Mouse (Mus musculus): ENCODE data around the gene Fyttd1.

Fyttd1 gene

GRCm38 (mm10) chr16:32942694-32943093 is 65.4 kb downstream of the Fyttd1 start:
- no peak for DNase-seq (ENCODE audit: low spot score)

- no peak for DNase-seq (ENCODE audit: low spot score)
Observed at GRCm38 (mm10) chr16:32945379-32945778, 68.1 kb downstream of the Fyttd1 start.

- no peak for DNase-seq (ENCODE audit: low spot score)
Observed at GRCm38 (mm10) chr16:32948016-32948415, 70.7 kb downstream of the Fyttd1 start.

DNA sequence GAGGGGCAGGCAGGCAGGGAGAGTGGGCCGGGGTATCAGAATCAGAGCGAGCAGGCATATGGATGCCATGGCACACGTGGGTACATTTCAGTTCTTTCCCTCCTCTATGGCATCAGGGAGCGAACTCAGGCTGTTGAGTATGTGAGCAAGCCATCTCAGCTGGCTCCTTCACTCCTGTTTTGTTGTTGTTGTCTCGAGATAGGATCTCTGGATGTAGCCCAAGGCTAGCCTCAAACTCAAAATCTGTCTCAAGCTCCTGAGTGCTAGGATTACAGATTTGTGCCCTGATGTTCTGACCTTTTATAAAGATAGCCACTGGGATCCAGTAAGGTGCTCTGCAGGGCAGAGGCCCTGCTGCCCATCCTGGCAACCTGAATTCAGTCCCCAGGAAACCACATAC is 71.4 kb downstream of the Fyttd1 start:
- DNase-seq (ENCODE audit: low spot score): no peak

DNA sequence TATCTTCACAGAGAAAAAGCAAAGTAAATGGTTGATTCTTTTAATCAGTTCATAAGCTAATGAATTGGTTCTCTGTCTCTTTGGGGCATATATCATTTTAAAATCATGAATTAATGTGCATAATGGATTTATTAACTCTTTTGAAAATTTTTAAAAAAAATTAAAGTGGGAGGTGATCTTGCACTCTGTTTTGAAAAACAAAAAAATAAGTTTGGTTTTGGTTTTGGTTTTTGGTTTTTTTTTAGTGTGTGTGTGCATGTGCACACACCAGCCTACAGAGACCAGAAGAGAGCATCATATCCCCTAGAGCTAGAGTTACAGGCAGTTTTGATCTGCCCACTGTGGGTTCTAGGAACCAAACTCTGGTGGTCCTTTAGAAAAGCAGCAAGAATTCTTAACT is 72.0 kb downstream of the Fyttd1 start:
- no peak for DNase-seq (ENCODE audit: low spot score)

- no peak for DNase-seq (ENCODE audit: low spot score)
Observed at GRCm38 (mm10) chr16:32951074-32951473, 73.8 kb downstream of the Fyttd1 start.

DNA sequence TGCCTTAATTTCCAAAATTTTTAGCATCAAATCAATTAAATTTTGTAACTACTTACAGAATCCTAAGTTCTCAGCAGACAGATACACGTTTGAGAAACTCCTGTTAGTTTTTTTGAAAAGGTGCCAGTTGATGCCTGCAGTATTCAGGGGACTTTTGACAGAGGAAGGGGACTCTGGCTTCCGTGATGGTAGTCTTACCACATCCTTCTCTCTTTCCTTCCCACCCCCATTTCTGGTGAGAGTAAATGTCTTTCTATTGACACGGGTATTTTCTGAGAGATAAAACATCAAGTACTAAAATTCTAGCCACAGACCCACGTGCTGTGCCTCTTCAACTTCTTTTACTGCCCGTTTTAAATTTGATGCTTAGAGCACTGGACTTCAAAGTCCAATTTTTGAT is 76.5 kb downstream of the Fyttd1 start:
- DNase-seq (ENCODE audit: low spot score): no peak

GRCm38 (mm10) chr16:32954304-32954703 is 77.0 kb downstream of the Fyttd1 start:
- no peak for DNase-seq (ENCODE audit: low spot score)

- no peak for DNase-seq (ENCODE audit: low spot score)
Observed at GRCm38 (mm10) chr16:32956889-32957288, 79.6 kb downstream of the Fyttd1 start.
